Mouse (Mus musculus) hematopoietic stem cell, adult 5-6 weeks (primary cell): ENCODE measurements around the gene Ranbp3l. TPM values are rescaled to one million over a fixed set of nuclear protein-coding genes. Genes with fewer than 3 reads are reported as not detected.
A peak's percentile ranks its signal among the peaks of the same experiment; 100 is the strongest.

Experiments used
- ATAC-seq, 2 experiments: fragments of 125-278 bp in 1 of 2; replicated peaks in 1 of 2; 2 replicates each; pipeline ENCODE4 v1.8.0; 2016 to 2017; ENCODE audit warnings: inconsistent platforms in 2 of 2, mild to moderate bottlenecking in 2 of 2, moderate number of reproducible peaks in 2 of 2, low read depth in 1 of 2, moderate TSS enrichment in 1 of 2; ENCODE audit not compliant: low FRiP score in 2 of 2, poor library complexity in 2 of 2, severe bottlenecking in 2 of 2, insufficient read depth in 1 of 2, low TSS enrichment in 1 of 2
- total RNA-seq: library from RNA; stranded (forward); fragments of 172-1452, 232-1000 nt; gene quantifications from 2 replicates; pipeline ENCODE4 v1.2.3, GENCODE M21; 2017

Gene Ranbp3l
- total RNA-seq, 1 experiment from 2014 or later: not detected

- no peak for ATAC-seq
Measured at GRCm38 (mm10) chr15:9059856-9060255, 92.1 kb downstream of the Ranbp3l start.

DNA sequence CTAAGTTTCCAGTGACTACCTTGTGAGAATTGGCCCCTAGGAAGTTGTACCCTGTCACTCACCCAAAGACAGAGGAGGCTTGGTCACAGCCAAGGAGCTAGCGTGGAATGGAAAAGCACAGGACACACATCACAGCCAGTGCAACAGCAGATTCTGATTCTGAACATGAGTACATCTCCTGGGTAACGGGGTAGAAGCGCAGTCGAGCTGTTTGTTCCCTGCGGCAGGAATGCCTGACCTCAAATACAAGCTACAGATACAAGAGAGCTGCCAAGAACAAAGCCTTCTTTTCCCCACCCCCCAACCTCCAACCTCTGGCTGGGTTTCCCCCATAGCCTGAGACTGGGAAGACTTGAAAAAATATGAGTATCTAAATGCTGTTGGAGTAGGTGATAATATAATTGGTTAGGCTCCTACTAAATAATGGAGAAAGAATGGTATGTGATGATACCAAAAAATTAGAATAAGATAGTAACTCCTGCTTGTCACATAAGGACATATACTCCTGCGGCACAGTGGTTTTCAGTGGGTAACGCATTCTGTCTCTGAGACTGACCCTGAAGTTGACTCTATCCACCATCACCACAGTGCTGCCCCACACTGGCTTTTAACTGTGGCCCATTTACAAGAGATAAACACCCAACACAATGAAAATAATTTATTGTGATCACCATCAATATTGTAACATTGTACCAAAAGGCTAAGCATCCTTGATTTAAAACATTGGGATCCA, 93.6 kb downstream of the Ranbp3l start:
- ATAC-seq: no peak

DNA sequence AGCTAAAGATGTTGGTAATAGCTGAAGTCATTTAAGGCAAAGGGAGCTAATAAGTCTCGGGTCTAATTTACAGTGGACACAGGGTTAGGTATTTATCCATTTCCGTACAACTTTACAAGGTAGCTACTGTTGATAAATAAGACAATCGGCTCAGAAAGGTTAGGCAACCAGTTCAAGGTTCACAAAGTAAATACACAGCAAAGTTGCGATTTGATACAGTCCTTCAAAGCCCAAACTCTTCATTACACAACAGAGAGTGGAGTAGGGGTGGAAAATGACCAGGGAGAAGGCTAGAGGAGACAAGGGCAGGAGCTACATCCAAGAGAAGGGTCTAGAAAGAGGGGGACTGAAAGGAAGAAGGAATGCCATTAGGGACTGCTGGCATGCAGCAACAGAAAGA, 101.1 kb downstream of the Ranbp3l start:
- ATAC-seq: no peak

GRCm38 (mm10) chr15:9070353-9070752, 102.6 kb downstream of the Ranbp3l start:
- ATAC-seq: 0 out of 4 replicates have a peak, but pooled peaks of 1 of the 2 experiments have one; percentile 1

DNA sequence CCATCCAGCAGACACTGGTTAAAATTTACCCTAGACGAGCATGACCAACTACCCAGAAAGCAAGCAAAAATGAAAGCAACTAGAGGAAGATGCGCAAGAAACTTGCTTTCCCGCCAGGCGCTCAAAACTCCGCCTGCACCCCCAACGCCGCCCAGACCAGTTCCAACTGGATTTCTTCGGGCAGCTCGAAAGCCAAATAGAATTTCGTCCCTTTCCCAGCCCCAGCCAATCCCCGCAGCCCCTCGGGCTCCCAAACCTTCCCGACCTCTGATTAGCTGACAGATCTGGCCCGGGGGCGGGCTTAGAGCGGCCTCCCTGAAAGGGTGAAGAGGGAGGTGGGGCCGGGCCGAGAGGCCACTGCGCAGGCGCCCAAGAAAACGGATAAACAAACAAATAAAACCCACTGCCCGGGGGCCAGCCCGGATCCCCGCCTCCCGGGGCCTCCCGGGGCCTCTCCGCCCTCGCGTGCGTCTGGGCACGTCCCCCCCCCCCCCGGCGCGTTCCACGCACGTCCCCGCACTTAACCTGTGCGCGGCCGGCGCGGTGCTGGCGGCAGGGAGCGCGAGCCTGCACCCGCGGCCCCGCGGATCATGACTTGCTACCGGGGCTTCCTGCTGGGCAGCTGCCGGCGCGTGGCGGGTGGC, 103.3 kb downstream of the Ranbp3l start, which contains the start of gene Nadk2:
Gene Nadk2, plus strand, starts transcription at position 349 of the 644 bp plus-strand sequence.
- peak; percentile 90 to 91 for ATAC-seq

- ATAC-seq: no peak
Measured at GRCm38 (mm10) chr15:9071556-9072544, 104.1 kb downstream of the Ranbp3l start.

GRCm38 (mm10) chr15:9072630-9073029, 104.9 kb downstream of the Ranbp3l start:
- ATAC-seq: 0 out of 4 replicates have a peak, but pooled peaks of 1 of the 2 experiments have one; percentile 7

DNA sequence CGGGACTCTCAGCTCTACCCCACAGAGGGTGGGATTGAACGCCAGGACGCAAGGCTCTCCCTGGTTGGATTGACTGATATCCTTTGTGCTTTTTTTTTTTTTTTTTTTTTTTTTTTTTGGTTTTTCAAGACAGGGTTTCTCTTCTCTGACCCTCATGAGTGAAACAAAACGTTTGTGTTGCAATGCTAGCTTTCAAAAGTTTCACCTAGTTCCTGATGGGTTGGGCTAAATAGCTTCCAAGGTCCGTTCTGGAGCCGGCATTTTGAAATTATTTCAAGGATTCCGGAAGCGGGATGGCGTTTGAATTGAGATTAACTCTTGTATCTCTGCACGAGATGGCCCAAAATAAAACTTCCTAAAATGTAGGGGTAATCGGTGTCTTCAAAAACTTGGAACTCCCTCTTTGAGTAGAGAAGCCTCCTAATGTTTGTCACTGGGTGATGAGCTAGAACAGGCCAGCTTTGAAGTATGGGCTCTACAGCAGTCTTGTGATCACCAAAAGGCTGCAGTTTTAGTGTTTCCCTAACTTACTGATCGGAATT, 105.4 kb downstream of the Ranbp3l start:
- ATAC-seq: no peak

DNA sequence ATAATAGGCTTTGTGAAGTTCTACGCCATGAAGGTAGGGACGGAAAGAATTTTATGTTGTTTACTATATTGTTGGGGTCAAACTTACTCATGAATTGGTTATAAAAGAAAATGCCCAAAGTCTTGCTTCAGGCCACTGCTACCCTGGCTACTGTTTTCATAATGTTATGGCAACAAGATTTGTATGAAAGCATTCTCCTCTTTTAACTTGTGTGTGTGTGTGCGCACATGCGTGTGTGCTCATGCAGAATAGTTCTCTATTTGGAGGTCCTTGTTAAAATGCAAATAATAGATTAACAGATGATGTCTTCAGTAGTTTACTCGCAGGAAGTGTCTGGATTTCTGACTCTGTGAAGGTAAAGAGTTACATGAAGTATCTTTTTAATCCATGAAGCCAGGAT, 105.9 kb downstream of the Ranbp3l start:
- ATAC-seq: no peak

- ATAC-seq: no peak
Measured at GRCm38 (mm10) chr15:9074139-9074538, 106.4 kb downstream of the Ranbp3l start.

- peak; percentile 8 to 30; a peak in 1 of 4 replicates for ATAC-seq
Measured at GRCm38 (mm10) chr15:9074671-9075070, 106.9 kb downstream of the Ranbp3l start.

- ATAC-seq: no peak
Measured at GRCm38 (mm10) chr15:9075608-9076200, 108.0 kb downstream of the Ranbp3l start.

DNA sequence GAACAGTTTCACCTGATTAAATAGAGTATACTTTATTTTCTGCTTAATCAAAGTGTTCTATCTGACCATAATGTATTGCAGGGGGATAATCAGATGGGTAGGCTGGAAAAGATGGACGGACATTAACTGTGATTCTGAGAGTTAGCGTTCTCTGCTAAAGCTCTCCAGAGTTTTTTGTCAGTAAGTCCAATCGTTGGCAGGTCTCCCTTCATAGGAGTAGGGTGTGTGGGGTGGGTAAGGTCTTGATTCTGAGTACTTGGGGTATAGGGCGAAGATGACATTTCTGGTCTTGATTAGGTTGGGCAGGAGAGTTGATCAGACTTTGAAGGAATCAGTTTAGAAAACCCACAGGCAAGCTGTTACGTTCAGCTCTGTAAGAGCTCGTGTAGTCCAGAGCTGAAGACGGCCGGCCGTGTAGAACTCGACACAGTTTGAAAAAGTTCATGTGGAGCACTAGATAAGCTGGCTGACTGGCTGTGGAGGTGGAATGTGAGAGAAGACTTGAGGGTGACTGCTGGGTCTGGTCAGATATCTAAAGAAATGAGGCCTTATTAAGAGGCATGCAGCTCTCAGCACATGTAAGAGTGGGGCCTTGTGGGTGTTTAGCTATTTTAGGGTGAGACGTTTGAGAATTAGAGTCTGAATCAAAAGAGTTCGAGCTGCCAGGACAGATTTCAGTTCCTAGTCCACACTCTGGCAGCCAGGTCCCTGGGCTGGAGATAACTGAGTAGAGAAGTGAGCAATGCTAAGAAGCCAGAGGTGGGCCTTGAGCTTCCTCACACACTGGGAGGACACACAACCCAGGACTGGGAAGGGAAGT, 110.9 kb downstream of the Ranbp3l start:
- ATAC-seq: peak in 1 of 2 experiments; percentile 21; a peak in 1 of 4 replicates

DNA sequence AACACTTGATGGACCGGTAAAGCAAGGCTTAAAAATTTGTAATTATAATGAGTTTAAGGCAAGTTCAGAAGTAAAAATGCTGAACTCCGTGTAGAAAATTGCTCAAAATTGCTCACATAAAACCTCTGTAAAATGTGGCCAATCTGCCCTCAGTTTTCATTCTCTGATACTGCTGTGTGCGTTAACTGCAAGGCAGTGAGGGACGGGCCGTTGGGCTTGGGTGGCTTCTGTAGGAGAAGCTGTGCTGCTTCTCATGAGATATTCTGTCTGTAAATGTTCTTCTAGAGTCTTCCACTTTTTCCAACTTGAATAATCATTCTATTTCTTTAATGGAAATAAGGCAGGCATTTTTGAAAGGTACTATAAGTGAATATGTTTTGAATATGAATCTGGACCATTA, 111.9 kb downstream of the Ranbp3l start:
- no peak for ATAC-seq

- peak in 1 of 2 experiments; percentile 24; a peak in 2 of 4 replicates for ATAC-seq
Measured at GRCm38 (mm10) chr15:9080206-9080605, 112.5 kb downstream of the Ranbp3l start.

- ATAC-seq: no peak
Measured at GRCm38 (mm10) chr15:9081294-9081693, 113.5 kb downstream of the Ranbp3l start.
